Mouse (Mus musculus): Measurements from ENCODE around the gene Slc2a8.

Gene Slc2a8

GRCm38 (mm10) chr2:32974216-32974615, 7.7 kb downstream of the Slc2a8 start:
- in situ Hi-C loops (cut with MboI; ENCODE audit: low sequenced_read_pairs), result no loop called here

GRCm38 (mm10) chr2:32971235-32971634, 10.6 kb downstream of the Slc2a8 start:
- in situ Hi-C loops (cut with MboI; ENCODE audit: low sequenced_read_pairs), result no loop called here

- in situ Hi-C loops (cut with MboI; ENCODE audit: low sequenced_read_pairs), result no loop called here
Observed at GRCm38 (mm10) chr2:32969326-32969725, 12.6 kb downstream of the Slc2a8 start.

DNA sequence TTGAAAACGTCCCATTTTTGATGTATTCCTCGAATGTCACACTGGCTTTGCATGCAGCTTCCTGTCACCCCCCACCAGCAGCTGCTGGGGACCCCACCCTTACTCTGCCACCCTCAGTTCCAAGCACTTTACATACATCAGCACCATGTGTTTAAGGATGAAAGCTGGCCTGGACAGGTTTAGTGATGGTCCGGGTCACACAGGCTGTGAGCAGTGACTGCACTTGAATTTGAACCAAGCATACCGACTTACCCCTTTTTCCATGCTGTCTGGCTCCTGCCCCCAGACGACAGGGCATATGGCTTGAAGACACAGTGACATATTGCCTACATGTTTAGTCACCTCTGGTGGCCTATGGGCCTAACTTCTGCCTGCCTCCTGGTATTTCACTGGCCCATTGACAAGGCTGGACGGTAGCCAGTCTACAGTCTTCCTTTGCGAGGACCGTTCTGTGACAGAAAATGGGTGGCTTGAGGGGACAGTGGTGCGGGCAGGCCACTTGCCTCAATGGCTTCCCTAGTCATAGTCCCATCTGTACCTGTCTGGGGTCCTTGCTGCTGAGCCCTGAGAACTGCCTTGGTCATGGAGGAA, 13.8 kb downstream of the Slc2a8 start:
- in situ Hi-C loops (cut with MboI; ENCODE audit: low sequenced_read_pairs), result no loop called here

- in situ Hi-C loops (cut with MboI; ENCODE audit: low sequenced_read_pairs), result no loop called here
Observed at GRCm38 (mm10) chr2:32966689-32967631, 14.9 kb downstream of the Slc2a8 start.

DNA sequence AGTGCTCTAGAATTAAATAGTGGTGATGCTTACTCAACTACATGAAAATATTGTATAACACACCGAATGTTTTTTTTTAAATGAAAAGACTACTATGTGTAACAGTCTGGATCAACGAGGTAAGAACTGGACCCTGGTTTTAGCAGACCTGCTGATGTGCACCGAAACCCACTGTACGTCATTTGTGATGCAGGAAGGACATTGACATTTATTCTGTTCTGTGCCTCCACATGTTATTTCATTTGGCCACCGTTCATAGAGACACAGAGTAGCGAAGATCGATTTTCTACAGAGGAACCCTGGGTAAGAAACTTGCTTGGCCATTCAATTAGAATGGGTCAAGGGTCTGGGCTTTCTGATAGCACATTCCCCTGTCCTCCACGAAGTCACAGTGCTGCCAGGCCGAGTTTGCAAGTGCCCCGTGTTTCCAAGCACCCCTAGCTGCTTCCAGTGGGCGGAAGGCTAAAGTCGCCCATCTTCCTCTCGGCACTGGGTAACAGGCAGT, 15.6 kb downstream of the Slc2a8 start:
- in situ Hi-C loops (cut with MboI; ENCODE audit: low sequenced_read_pairs), result no loop called here

DNA sequence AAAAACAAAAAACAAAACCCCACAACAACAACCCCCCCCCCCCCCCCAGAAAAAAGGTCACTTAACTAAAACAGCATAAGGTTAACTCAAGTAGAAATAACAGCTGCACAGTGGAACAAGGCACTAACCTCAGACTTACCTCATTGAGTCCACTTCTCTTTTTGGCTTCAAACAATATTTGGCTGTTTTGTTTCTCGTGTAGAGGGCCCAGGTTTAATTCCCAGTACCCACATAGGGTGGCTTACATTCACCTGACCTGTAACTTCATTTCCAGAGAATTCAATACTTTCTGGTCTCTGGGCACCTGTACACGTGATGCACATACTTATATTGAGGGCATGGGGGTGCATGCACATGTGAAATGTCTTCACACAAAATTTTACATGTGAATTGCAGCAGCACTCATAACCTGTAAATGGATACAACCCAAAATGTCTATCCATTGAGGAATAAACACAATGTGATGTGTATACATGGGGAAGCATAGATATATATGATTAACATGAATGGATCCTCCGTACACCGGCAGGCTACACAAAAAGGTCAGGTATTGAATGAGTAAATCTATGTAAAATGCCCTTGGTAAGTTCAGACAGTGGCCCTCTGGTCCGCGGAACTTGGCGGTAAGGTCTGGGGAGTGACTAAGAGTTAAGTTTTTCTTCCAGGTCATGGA, 16.2 kb downstream of the Slc2a8 start:
- in situ Hi-C loops (cut with MboI; ENCODE audit: low sequenced_read_pairs), result no loop called here

DNA sequence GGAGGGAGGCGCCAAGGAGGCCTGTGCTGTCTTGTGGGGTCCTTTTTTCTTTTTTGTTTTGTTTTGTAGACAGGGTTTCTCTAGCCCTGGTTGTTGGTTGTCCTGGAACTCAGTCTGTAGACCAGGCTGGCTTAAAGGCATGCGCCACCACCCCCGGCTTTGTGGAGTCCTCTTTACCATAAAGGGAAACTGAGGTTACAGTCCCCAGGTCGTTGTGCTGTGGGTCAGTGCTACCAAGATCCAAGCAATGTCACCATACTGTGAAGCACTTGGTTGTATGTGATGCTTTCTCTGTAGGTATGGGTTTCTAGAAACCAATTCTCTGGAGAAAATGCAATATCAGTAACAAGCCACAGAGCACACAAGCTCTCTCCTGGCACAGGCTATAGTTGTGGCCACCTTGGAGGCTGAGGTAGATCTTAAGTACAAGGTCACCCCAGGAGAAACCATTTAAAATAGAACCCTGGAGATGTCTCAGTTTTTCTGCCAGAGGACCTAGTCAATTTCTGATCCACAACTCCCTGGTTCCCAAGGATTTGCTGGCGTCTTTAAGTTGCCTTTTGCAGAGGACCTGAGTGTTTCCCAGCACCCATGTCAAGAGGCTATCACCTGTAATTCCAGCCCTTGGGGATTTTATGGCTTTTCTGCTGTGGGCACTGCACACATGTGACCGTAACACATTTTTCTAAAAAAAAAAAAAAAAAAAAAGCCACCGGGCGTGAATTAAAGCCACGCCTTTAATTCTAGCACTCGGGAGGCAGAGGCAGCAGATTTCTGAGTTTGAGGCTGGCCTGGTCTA, 17.0 kb downstream of the Slc2a8 start:
- in situ Hi-C loops (cut with MboI; ENCODE audit: low sequenced_read_pairs), result no loop called here

DNA sequence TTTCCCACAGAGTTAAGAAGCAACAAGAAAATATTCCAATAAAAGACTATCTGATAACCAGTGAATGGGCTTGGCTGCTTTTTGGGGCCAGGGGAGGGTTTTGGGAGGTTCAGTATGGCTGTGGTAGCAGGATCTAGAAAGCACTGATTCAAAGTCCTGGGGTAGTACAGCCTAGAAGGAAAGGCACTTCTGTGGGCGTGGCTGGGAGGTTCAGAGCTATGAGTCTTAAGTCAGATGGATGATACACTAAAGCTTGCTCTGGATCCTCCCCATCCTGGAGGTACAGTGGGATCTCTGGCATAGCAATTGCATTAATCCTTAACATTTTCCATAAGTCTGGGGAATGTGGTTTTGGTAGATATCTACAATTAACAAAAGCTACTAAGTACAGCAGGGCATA, 17.9 kb downstream of the Slc2a8 start:
- in situ Hi-C loops (cut with MboI; ENCODE audit: low sequenced_read_pairs), result no loop called here

DNA sequence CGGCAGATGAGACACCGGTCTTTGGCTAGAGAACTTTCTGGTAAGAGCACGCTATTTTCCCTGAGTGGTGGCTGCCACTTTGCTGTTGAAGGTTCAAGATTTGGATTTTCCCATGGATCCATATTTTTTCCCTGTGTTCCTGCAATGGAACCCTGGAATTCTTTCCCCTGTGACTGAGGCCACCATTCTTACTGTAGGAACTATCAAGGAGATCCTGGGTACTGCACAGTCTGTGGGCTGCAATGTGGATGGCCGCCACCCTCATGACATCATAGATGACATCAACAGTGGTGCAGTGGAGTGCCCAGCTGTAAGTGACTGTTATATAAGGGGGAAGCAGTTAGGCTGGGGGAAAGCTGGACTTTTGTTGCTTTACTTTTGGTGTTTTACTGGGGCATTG, 18.3 kb downstream of the Slc2a8 start:
- in situ Hi-C loops (cut with MboI; ENCODE audit: low sequenced_read_pairs), result no loop called here

GRCm38 (mm10) chr2:32962875-32963220, 19.0 kb downstream of the Slc2a8 start:
- in situ Hi-C loops (cut with MboI; ENCODE audit: low sequenced_read_pairs), result no loop called here

- in situ Hi-C loops (cut with MboI; ENCODE audit: low sequenced_read_pairs), result no loop called here
Observed at GRCm38 (mm10) chr2:32962062-32962874, 19.6 kb downstream of the Slc2a8 start.

DNA sequence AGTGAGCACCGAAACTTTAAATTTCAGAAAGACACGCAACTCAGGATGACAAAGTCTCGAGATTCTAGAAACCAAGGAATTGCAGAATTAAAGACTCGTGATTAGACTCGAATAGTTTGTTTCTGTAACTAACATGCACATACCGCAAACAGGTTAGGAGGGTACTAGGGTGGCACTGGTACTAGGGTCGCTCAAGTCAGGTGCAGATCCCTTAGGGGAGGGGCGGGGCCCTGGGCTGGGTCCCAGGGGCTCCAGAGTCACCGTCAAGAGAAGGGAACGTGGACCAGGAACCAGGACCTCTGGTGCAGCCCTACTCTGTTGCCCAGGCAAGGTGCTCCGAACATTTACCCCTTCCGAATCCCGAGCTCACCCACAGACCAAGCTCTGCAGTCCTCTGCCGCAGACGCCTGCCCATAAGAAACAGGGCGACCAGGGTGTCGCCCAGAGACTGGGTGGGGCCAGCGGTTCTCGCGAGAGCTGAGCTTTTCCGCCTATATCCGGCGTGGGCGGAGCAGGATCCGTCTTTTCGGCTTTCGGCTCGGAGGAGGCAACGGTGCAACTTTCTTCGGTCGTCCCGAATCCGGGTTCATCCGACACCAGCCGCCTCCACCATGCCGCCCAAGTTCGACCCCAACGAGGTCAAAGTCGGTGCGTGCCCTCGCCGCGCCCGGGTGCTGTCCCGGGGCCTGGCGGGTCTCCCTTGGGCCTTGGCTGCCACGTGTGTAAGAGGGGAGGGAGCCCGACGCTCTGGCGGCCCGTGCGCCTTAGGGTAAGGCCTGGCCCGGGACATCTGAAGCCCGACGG, 20.5 kb downstream of the Slc2a8 start, which contains the start of the genes Rpl12 and Lrsam1:
Rpl12 (plus strand) TSS at position 368 of the 804 bp plus-strand sequence.
Lrsam1 (minus strand) TSS at position 423 of the 804 bp plus-strand sequence.
- in situ Hi-C loops (cut with MboI; ENCODE audit: low sequenced_read_pairs), result no loop called here

GRCm38 (mm10) chr2:32960273-32960672, 21.6 kb downstream of the Slc2a8 start:
- in situ Hi-C loops (cut with MboI; ENCODE audit: low sequenced_read_pairs), result no loop called here

- in situ Hi-C loops (cut with MboI; ENCODE audit: low sequenced_read_pairs), result no loop called here
Observed at GRCm38 (mm10) chr2:32957344-32957743, 24.5 kb downstream of the Slc2a8 start.

GRCm38 (mm10) chr2:32954581-32954980, 27.3 kb downstream of the Slc2a8 start:
- in situ Hi-C loops (cut with MboI; ENCODE audit: low sequenced_read_pairs), result no loop called here

DNA sequence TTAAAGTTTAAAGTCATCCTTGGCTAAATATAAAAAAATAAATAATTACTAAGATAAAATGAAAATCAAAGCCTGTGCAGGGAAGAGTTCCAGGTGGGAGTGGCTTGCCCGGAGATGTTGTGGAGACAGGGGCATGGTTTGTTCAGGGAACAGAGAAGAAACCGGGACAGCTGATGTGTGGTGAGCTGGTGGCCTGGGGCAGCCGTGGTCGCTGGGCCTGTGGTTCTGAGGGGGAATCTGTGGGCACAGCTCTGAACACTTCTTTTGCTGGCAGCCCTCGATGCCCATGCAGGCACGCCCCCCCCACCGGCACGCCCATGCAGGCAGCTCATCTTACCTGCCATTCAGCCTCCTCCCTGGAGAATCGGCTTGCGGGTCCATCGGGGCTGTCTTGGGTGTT, 34.4 kb downstream of the Slc2a8 start:
- in situ Hi-C loops (cut with MboI; ENCODE audit: low sequenced_read_pairs), result no loop called here

DNA sequence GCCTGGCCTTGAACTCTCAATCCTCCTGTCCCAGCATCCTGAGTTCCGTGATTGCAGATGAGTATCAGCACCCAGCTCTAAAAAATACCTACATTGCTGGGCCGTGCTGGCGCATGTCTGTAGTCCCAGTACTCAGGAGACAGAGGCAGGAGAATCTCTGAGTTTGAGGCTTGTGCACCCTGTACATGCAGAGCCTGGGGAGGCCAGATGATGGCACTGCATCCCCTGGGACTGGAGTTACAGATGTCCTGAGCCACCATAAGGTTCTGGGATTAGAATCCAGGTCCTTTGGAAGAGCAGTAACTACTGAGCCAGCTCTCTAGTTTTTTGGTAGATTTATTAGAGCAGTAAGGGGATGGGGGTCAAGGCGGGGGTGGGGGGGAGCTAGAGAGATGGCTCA, 41.4 kb downstream of the Slc2a8 start:
- in situ Hi-C loops (cut with MboI; ENCODE audit: low sequenced_read_pairs), result no loop called here

DNA sequence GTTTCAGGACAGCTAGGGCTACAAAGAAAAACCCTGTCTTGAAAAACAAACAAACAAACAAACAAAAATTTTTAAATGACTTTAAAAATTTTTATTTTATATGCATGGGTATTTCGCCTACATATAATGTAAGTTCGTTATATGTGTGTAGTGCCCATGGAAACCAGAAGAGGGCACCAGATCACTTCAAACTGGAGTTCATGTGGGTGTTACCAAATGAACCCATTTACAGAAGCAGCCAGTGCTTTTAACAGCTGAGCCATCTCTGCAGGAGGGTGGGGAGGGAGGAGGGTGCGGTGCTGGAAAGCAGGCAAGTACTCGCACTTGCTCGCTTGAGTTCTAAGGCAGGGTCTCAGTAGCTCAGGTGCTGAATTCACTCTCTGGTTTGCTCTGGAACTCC, 42.5 kb downstream of the Slc2a8 start:
- in situ Hi-C loops (cut with MboI; ENCODE audit: low sequenced_read_pairs), result no loop called here
